Mouse (Mus musculus) erythroblast, embryonic 14.5 days (primary cell): ENCODE data around the gene Stk10.

Source experiments
- GATA1 ChIP-seq: IDR thresholded peaks from 2 replicates; pipeline ENCODE4 v1.6.1; 2012; ENCODE audit warnings: low read length, inconsistent platforms, mixed read lengths
- TAL1 ChIP-seq: IDR thresholded peaks from 3 replicates; pipeline ENCODE4 v1.6.1; 2012; ENCODE audit warnings: low read length, inconsistent platforms, mixed read lengths

DNA sequence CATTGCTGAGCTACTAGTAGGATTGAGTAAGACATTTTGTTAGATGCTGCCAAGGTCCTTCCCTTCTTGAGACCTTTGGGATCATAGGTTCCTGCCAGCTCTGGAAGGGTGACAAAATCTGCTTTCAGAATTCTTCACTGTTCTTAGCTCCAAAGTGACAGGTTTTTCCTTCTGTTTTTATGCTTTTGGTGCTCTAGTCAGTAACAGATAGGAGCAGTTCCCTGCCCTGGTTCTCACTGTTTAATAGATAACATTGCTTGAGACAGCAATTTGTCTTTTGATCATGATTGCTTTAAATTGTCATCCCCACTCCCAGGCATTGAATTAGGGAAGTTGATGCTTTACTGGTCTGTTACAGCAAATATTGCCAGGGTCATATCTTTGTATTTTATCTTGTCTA, 39.8 kb upstream of the Stk10 start:
- TF ChIP-seq GATA1 = no peak
- no peak for TF ChIP-seq TAL1
